Mouse (Mus musculus): ENCODE data around the gene Gnai1. TPM values are rescaled to one million over a fixed set of nuclear protein-coding genes. Genes with fewer than 3 reads are reported as not detected.

Gene Gnai1
- polyA plus RNA-seq, 1 experiment = not detected

GRCm38 (mm10) chr5:18307229-18307804 lies 52.8 kb downstream of the Gnai1 start:
- no peak for TF ChIP-seq GATA1 (IDR thresholded peaks at IDR 0.05; ENCODE audit: low read length)

GRCm38 (mm10) chr5:18296584-18296983 lies 63.6 kb downstream of the Gnai1 start:
- no peak for TF ChIP-seq GATA1 (IDR thresholded peaks at IDR 0.05; ENCODE audit: low read length)

DNA sequence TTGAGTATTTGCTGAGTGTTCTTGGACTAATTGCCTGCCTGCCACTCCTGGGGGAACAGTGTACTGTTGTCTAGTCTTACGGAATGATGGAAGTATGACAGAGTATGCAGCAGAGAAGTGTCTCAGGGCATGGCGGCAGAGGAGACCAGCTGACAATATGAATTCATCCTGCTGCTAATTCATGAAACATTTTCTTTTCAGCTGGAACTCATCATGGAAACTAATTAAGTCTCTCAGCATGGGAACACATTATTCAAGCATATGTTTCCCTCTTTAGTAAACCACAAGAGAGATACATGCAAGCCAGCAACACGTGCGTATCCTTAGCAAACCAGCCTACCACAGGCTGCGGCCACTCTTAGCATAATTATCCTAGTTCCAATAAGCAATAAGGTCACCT lies 67.4 kb downstream of the Gnai1 start:
- no peak for TF ChIP-seq GATA1 (IDR thresholded peaks at IDR 0.05; ENCODE audit: low read length)

DNA sequence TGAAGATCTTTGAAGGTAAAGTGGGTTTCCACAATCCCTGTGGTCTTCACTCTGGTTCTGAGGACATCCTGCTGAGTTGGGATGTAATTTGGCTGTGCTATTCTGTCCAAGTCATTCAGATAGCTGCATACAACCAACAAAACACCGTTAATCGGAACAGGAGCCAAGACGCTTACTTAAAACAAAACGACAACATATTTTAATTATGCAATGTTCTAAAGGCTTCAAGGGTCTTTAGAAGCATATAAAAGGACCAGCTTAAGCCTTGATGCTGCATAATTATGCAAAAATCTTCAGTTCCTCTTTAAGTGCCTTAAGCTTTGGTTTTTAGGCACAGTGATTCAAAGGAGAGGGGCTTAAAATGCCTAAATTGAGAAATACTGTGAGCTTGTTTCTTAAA lies 70.6 kb downstream of the Gnai1 start:
- TF ChIP-seq GATA1 (IDR thresholded peaks at IDR 0.05; ENCODE audit: low read length) = no peak

DNA sequence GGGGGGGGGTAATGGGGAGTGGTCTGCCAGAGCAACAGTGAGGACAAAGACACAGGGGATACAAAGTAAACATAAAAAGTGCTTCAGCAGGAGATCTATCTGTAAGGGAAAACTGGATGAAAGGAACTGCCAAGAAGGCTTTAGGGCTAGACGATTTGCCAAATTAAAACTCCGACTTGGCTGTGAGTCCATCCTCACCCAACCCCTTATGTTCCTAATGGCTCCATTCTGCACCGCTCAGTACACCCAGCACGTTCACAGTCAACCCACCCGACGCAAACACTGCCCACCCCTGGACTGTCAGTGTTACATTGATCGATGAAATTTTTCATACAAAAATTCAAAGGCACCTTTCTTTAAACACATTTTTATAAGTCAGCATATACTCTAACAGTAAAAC lies 71.5 kb downstream of the Gnai1 start:
- no peak for TF ChIP-seq GATA1 (IDR thresholded peaks at IDR 0.05; ENCODE audit: low read length)

GRCm38 (mm10) chr5:18288079-18288478 lies 72.1 kb downstream of the Gnai1 start:
- TF ChIP-seq GATA1 (IDR thresholded peaks at IDR 0.05; ENCODE audit: low read length) = no peak

- TF ChIP-seq GATA1 (IDR thresholded peaks at IDR 0.05; ENCODE audit: low read length) = no peak
Measured at GRCm38 (mm10) chr5:18282095-18282494, 78.1 kb downstream of the Gnai1 start.

- no peak for TF ChIP-seq GATA1 (IDR thresholded peaks at IDR 0.05; ENCODE audit: low read length)
Measured at GRCm38 (mm10) chr5:18274352-18274940, 85.7 kb downstream of the Gnai1 start.

DNA sequence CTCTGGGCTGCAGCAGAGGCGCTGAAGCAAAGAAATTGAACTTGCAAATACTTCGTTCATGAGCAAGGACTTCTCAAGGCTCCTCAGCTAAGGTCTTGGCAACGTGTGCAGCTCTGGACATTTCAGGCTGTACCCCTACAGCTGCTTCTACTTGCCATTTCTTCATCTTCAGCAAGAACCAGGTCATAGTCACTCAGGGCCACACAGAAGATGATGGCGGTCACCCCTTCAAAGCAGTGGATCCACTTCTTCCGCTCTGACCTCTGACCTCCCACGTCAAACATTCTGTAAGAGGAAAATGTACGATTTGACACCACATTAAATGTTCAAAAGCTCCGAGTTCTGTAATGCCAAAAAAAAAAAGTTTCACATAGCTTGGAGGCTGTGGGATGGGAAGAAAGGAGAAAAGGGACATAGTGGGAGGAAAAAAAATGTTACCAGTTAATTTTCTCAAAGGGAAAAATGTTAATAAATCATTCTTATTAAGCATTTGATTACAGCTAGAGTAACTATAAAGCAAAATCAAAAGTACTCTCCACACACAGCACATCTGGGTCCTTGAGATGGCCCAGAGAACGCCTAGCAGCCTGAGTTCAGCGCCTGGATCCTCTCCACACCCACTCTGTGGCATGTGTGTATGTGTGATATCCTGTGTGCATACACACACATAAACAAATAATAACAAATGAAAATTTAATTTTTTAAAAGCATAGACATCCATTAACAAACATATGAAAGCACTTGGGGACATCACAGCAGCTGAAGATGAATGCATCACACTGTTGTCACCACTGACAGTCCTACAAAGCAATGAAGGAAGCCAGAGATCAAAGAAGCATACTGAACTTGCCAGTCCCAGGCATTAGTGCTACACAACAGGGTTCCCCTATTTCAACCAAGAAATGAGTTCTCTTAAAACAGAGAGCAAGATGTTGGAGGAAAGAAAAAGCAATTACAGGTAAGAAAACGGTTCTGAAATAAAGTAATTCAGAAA lies 86.6 kb downstream of the Gnai1 start:
- TF ChIP-seq GATA1 (IDR thresholded peaks at IDR 0.05; ENCODE audit: low read length) = no peak

- no peak for TF ChIP-seq GATA1 (IDR thresholded peaks at IDR 0.05; ENCODE audit: low read length)
Measured at GRCm38 (mm10) chr5:18250379-18251017, 109.7 kb downstream of the Gnai1 start.

GRCm38 (mm10) chr5:18249132-18249531 lies 111.0 kb downstream of the Gnai1 start:
- TF ChIP-seq GATA1 (IDR thresholded peaks at IDR 0.05; ENCODE audit: low read length) = no peak

DNA sequence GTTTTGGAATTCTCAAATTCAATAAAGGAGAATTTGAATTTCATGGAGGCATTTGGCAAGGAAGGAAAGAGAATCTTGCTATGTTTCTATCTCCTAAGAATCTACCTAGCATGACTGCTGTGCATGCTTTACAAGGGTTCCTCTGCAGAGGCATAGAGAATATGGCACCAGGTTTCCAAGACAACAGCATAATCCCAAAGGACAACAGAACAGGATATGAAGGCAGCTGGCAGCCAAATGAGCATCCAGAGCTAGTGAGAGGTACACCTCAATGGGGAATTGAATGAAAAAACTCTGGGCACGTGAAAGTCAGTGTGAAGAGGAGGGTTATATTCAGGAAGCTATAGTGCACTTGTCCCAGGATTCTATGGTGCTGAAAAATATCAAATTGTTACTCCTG lies 130.8 kb downstream of the Gnai1 start:
- TF ChIP-seq GATA1 (IDR thresholded peaks at IDR 0.05; ENCODE audit: low read length) = no peak

GRCm38 (mm10) chr5:18228866-18229265 lies 131.3 kb downstream of the Gnai1 start:
- no peak for TF ChIP-seq GATA1 (IDR thresholded peaks at IDR 0.05; ENCODE audit: low read length)

DNA sequence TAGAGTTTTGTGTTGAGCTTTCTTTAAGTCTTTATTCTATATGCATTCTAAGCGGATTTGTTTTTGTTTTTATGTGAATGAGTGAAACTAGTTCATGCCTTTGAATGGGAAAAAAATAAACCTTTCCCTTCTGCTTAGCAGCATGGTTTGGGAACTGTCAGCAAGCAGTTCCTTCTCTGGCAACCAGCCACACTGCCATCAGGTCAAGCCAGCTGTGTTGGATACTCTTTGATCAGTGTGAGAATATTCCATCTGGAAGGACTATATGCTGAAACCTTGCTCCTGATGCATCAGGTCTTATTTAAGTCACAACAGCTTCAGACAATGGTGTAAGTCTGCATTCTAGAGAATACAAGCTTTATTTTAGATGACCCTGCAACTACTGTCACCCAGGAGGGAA lies 139.3 kb downstream of the Gnai1 start:
- no peak for TF ChIP-seq GATA1 (IDR thresholded peaks at IDR 0.05; ENCODE audit: low read length)

GRCm38 (mm10) chr5:18218292-18218691 lies 141.9 kb downstream of the Gnai1 start:
- no peak for TF ChIP-seq GATA1 (IDR thresholded peaks at IDR 0.05; ENCODE audit: low read length)

DNA sequence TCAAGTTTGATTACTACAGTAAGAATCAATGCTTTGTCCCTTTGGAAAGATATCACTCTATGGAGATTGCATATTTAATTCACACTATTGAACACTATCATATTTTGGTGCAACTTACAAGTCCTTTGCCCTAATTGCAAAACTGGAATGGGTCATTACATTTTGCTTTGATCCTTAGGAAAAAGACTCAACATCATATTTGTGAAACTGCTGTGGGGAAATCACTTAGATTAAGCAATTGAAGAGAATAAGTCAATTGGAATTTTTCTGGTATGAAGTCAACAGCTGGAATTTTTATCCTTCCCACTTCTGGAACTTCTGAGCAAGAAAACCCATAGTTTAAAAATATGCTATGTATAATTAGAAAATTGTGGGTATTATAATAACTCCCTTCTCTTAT lies 142.3 kb downstream of the Gnai1 start:
- no peak for TF ChIP-seq GATA1 (IDR thresholded peaks at IDR 0.05; ENCODE audit: low read length)
